Mouse (Mus musculus) liver, embryonic 14.5 days (tissue): Measurements from ENCODE around the gene Fads6. TPM values are rescaled to one million over a fixed set of nuclear protein-coding genes. Genes with fewer than 3 reads are reported as not detected.

ENCODE experiments used
- ATAC-seq: fragments of 200-750 bp; cut with Nextera tagmentation; 2 replicates; pipeline ENCODE4 v1.8.0; 2017; ENCODE audit warnings: moderate number of reproducible peaks, mild to moderate bottlenecking, moderate library complexity; ENCODE audit not compliant: insufficient read depth
- DNase-seq, 3 experiments: peaks; one replicate each; pipeline ENCODE4 v3.0.0-alpha.2; 2012 to 2013; ENCODE audit warnings: low read depth in 3 of 3, low spot score in 3 of 3
- H3K27ac ChIP-seq: fragments of 300-500 bp; sonication (generic); 2 replicates; pipeline ENCODE4 v1.5.1; 2014; ENCODE audit warnings: moderate library complexity, mild to moderate bottlenecking, control low read depth, inconsistent platforms
- H3K27me3 ChIP-seq: fragments of 300-500 bp; sonication (generic); 2 replicates; pipeline ENCODE4 v1.6.1; 2014; ENCODE audit warnings: mild to moderate bottlenecking, low read length, moderate library complexity; ENCODE audit not compliant: control insufficient read depth, insufficient read depth
- H3K36me3 ChIP-seq: fragments of 300-500 bp; sonication (generic); replicated peaks from 2 replicates; pipeline ENCODE4 v1.6.1; 2014; ENCODE audit warnings: low read depth; ENCODE audit not compliant: control insufficient read depth, insufficient read depth
- H3K4me1 ChIP-seq, 2 experiments: fragments of 200-500 bp in 1 of 2; fragments of 300-500 bp in 1 of 2; sonication (generic) in 1 of 2; replicated peaks; 2 replicates each; pipeline ENCODE4 v1.6.1; 2012 to 2014; ENCODE audit warnings: antibody characterized with exemption in 1 of 2, inconsistent platforms in 1 of 2, low read length in 1 of 2; ENCODE audit not compliant: control insufficient read depth in 2 of 2, insufficient read depth in 2 of 2
- H3K4me2 ChIP-seq: fragments of 300-500 bp; sonication (generic); 2 replicates; pipeline ENCODE4 v1.6.1; 2014; ENCODE audit warnings: low read depth, mild to moderate bottlenecking, control low read depth, moderate library complexity
- H3K4me3 ChIP-seq, 2 experiments: fragments of 200-500 bp in 1 of 2; fragments of 300-500 bp in 1 of 2; sonication (generic) in 1 of 2; 2 replicates each; pipeline ENCODE4 v1.5.1; 2012 to 2014; ENCODE audit warnings: low read depth in 2 of 2, low read length in 2 of 2, mild to moderate bottlenecking in 2 of 2, control low read depth in 1 of 2, inconsistent platforms in 1 of 2, moderate library complexity in 1 of 2; ENCODE audit not compliant: insufficient read depth in 1 of 2
- H3K9ac ChIP-seq: fragments of 300-500 bp; sonication (generic); replicated peaks from 2 replicates; pipeline ENCODE4 v1.6.1; 2014; ENCODE audit warnings: mild to moderate bottlenecking, control low read depth, moderate library complexity
- H3K9me3 ChIP-seq: fragments of 300-500 bp; sonication (generic); 2 replicates; pipeline ENCODE4 v1.6.1; 2016; ENCODE audit warnings: low read length, mixed read lengths; ENCODE audit not compliant: control insufficient read depth
- CTCF ChIP-seq: IDR thresholded peaks from 2 replicates; pipeline ENCODE4 v1.5.1; 2016; ENCODE audit warnings: antibody characterized with exemption, low read depth, control low read depth
- EP300 ChIP-seq: IDR thresholded peaks from 2 replicates; pipeline ENCODE4 v1.6.1; 2016; ENCODE audit warnings: antibody characterized with exemption, low read depth
- WGBS: fragments of 180-500 bp; shearing (Covaris S2); extraction: QIAGEN DNeasy Blood & Tissue Kit; methylation state at CpG from one replicate; pipeline ENCODE4 v1.1.7; 2014; ENCODE audit not compliant: insufficient replicate concordance; 5-methylcytosine and 5-hydroxymethylcytosine counted together
- polyA plus RNA-seq, 2 experiments: library from polyadenylated mRNA; depleted of rRNA in 1 of 2; stranded (reverse) in 1 of 2; unstranded in 1 of 2; fragments of >200 nt; fragmentation: Nextera tagmentation in 1 of 2; extraction: Ambion mirVana in 1 of 2; gene quantifications; 2 replicates each; pipeline versions ENCODE4 v1.2.1 to v1.2.3; 2012 to 2014

The Fads6 gene
- polyA plus RNA-seq, 2 experiments: 2.8 to 6.7 TPM

GRCm38 (mm10) chr11:115318245-115319027, 21.0 kb upstream of the Fads6 start:
- Histone ChIP-seq H3K36me3 (no peaks in the 10 kb centered on the region), H3K9me3 (no peaks in the 10 kb centered on the region), H3K4me1 (no peaks in the 10 kb centered on the region), H3K27me3 (peaks cover 65% of the 10 kb centered on the region), H3K4me3 (no peak overlapping the region), H3K27ac (no peak overlapping the region), H3K9ac (no peak overlapping the region), H3K4me2 (no peak overlapping the region)
- no peak for DNase-seq
- 6% methylated on average over 63 of the region's 63 CpGs for WGBS
- TF ChIP-seq CTCF (no peak), EP300 (no peak)
- ATAC-seq: no peak

- Histone ChIP-seq H3K27ac (no peak overlapping the region), H3K4me2 (no peak overlapping the region), H3K4me1 (no peaks in the 10 kb centered on the region), H3K36me3 (no peaks in the 10 kb centered on the region), H3K9me3 (no peaks in the 10 kb centered on the region), H3K27me3 (peaks cover 53% of the 10 kb centered on the region), H3K9ac (no peak overlapping the region), H3K4me3 (no peak overlapping the region)
- TF ChIP-seq EP300: no peak
- DNase-seq: no peak
- WGBS: 39% methylated on average over 7 of the region's 7 CpGs
- ATAC-seq: no peak
These were observed 19.7 kb upstream of the Fads6 start for GRCm38 (mm10) chr11:115317204-115317603.

GRCm38 (mm10) chr11:115314249-115314648, 16.8 kb upstream of the Fads6 start:
- Histone ChIP-seq H3K27me3 (peaks cover 27% of the 10 kb centered on the region), H3K9ac (no peak overlapping the region), H3K27ac (no peak overlapping the region), H3K4me3 (no peak overlapping the region), H3K36me3 (no peaks in the 10 kb centered on the region), H3K4me1 (no peaks in the 10 kb centered on the region), H3K9me3 (no peaks in the 10 kb centered on the region), H3K4me2 (no peak overlapping the region)
- 22% methylated on average over 2 of the region's 2 CpGs for WGBS
- ATAC-seq: no peak
- TF ChIP-seq CTCF (peak; percentile 32), EP300 (no peak)
- no peak for DNase-seq

GRCm38 (mm10) chr11:115308781-115309180, 11.3 kb upstream of the Fads6 start:
- no peak overlapping the region for H3K9ac ChIP-seq
- no peak for ATAC-seq
- H3K27ac ChIP-seq: no peak overlapping the region
- 29% methylated on average over 1 of the region's 1 CpGs for WGBS
- TF ChIP-seq CTCF: no peak
- no peak for TF ChIP-seq EP300
- H3K36me3 ChIP-seq: no peaks in the 10 kb centered on the region
- no peaks in the 10 kb centered on the region for H3K9me3 ChIP-seq
- no peak overlapping the region for H3K4me2 ChIP-seq
- no peaks in the 10 kb centered on the region for H3K27me3 ChIP-seq
- no peaks in the 10 kb centered on the region for H3K4me1 ChIP-seq
- no peak for DNase-seq
- H3K4me3 ChIP-seq: no peak overlapping the region

DNA sequence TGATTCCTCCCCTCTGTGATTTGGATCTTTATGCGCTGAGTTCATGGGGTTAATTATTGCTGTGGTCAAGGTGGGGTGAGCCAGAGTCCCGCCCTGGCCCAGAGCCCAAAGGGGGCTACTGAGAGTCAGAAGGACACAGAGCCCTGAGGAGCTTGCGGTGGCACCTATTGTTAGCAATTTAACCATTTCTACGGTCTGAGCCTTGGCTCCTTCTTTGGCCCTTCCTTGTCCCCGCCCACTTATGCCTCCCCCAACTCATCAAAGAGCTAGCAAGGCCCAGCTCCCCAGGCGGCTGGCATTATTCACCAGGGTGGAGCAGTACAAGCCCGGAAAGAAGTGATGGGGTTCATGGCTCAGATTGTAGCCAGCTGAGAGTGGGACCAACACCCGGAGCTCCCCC, 9.4 kb upstream of the Fads6 start, which contains the start of gene Otop2:
Gene Otop2, plus strand, starts transcription at position 301 of the 400 bp plus-strand sequence.
- Histone ChIP-seq H3K4me1 (no peaks in the 10 kb centered on the region), H3K4me3 (no peak within 1 kb of the TSS), H3K27me3 (no peaks in the 10 kb centered on the region), H3K27ac (no peak within 1 kb of the TSS), H3K36me3 (no peaks in the 10 kb centered on the region), H3K9me3 (no peaks in the 10 kb centered on the region), H3K4me2 (no peak within 1 kb of the TSS), H3K9ac (no peak within 1 kb of the TSS)
- no peak for DNase-seq
- no peak for ATAC-seq
- no peak for TF ChIP-seq CTCF
- no peak for TF ChIP-seq EP300
- 31% methylated on average over 8 of the region's 8 CpGs for WGBS
